Mouse (Mus musculus): ENCODE results near the gene Cobll1. TPM values are rescaled to one million over a fixed set of nuclear protein-coding genes. Genes with fewer than 3 reads are reported as not detected.
A peak's percentile ranks its signal among the peaks of the same experiment; 100 is the strongest.

The Cobll1 gene
- polyA plus RNA-seq, 1 experiment from 2014 or later: 4.3 TPM

DNA sequence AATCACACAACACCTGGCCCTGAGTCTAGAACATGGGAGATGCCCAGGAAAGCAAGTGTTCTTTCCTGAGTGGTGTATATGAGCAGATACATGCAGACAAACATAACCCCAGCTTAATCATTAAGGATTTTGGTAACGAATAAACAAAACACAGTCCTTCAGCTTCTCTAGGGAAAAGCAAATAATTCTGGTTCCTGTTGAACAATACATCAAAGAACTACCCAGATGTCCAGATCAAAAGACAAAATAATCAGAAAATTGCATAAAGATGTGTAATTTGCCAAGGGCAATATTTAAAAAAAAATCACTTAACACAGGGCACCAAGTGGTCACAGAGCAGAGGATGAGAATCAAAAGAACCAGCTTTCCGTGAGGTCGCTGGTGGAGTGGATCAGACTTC lies 115.5 kb downstream of the Cobll1 start:
- H3K4me3 ChIP-seq (replicated peaks; ENCODE audit: low read length): no peak overlapping the region
- H3K9me3 ChIP-seq (ENCODE audit: control insufficient read depth, low read length): no peaks in the 10 kb centered on the region
- DNase-seq (ENCODE audit: low spot score) (no peak), ATAC-seq (ENCODE audit: low FRiP score) (no peak)
- no peak overlapping the region for H3K4me2 ChIP-seq (replicated peaks)
- H3K36me3 ChIP-seq (replicated peaks; ENCODE audit: control insufficient read depth, insufficient read depth): no peaks in the 10 kb centered on the region
- no peak overlapping the region for H3K27ac ChIP-seq
- WGBS: 77% methylated on average over 3 of the region's 3 CpGs
- 0 out of 2 replicates have a peak, but pooled peaks cover 2% of the 10 kb centered on the region for H3K4me1 ChIP-seq (replicated peaks; ENCODE audit: control insufficient read depth, insufficient read depth, low read length)
- no peak overlapping the region for H3K9ac ChIP-seq
- no peaks in the 10 kb centered on the region for H3K27me3 ChIP-seq (ENCODE audit: control insufficient read depth, insufficient read depth, low read length)

- DNase-seq (ENCODE audit: low spot score) (peak; percentile 75), ATAC-seq (ENCODE audit: low FRiP score) (no peak)
- no peak overlapping the region for H3K4me2 ChIP-seq (replicated peaks)
- no peak overlapping the region for H3K9ac ChIP-seq
- H3K4me3 ChIP-seq (replicated peaks; ENCODE audit: low read length): no peak overlapping the region
- no peak overlapping the region for H3K27ac ChIP-seq
- H3K27me3 ChIP-seq (ENCODE audit: control insufficient read depth, insufficient read depth, low read length): no peaks in the 10 kb centered on the region
- 6% methylated on average over 1 of the region's 1 CpGs for WGBS
- no peaks in the 10 kb centered on the region for H3K36me3 ChIP-seq (replicated peaks; ENCODE audit: control insufficient read depth, insufficient read depth)
- H3K9me3 ChIP-seq (ENCODE audit: control insufficient read depth, low read length): no peaks in the 10 kb centered on the region
- no peaks in the 10 kb centered on the region for H3K4me1 ChIP-seq (replicated peaks; ENCODE audit: control insufficient read depth, insufficient read depth, low read length)
These were observed 117.8 kb downstream of the Cobll1 start for GRCm38 (mm10) chr2:65121435-65121834.

DNA sequence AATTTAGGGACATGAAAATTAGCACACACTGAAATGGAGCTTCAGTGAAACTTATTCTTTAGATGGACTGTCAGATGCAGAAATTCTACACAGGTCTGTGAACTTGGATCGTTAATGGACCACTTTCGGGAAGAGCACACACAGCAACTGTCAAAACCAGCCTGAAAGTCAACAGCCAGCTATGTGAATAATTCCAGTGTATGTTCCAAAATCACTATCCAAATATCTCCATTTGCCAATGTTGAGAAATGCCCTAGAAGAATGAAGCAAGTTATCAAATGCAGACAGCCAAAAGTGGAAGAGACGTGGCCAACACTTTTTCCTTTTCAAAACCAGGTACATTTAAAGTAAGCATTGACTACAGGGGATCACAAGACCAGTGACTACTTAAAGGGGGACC lies 118.2 kb downstream of the Cobll1 start:
- H3K4me2 ChIP-seq (replicated peaks): no peak overlapping the region
- 79% methylated on average over 3 of the region's 3 CpGs for WGBS

GRCm38 (mm10) chr2:65120112-65120511 lies 119.1 kb downstream of the Cobll1 start:
- no peak for ATAC-seq (ENCODE audit: low FRiP score)
- no peak overlapping the region for H3K9ac ChIP-seq
- no peaks in the 10 kb centered on the region for H3K4me1 ChIP-seq (replicated peaks; ENCODE audit: control insufficient read depth, insufficient read depth, low read length)
- DNase-seq (ENCODE audit: low spot score): no peak
- H3K27ac ChIP-seq: no peak overlapping the region
- WGBS: 84% methylated on average over 2 of the region's 2 CpGs
- no peak overlapping the region for H3K4me3 ChIP-seq (replicated peaks; ENCODE audit: low read length)
- no peaks in the 10 kb centered on the region for H3K9me3 ChIP-seq (ENCODE audit: control insufficient read depth, low read length)
- no peaks in the 10 kb centered on the region for H3K36me3 ChIP-seq (replicated peaks; ENCODE audit: control insufficient read depth, insufficient read depth)
- no peaks in the 10 kb centered on the region for H3K27me3 ChIP-seq (ENCODE audit: control insufficient read depth, insufficient read depth, low read length)
- no peak overlapping the region for H3K4me2 ChIP-seq (replicated peaks)

More for the DNA sequence above, 118.2 kb downstream of the Cobll1 start:
- ATAC-seq (ENCODE audit: low FRiP score) (no peak), DNase-seq (ENCODE audit: low spot score) (no peak)
- no peaks in the 10 kb centered on the region for H3K36me3 ChIP-seq (replicated peaks; ENCODE audit: control insufficient read depth, insufficient read depth)
- H3K9me3 ChIP-seq (ENCODE audit: control insufficient read depth, low read length): no peaks in the 10 kb centered on the region
- H3K9ac ChIP-seq: no peak overlapping the region
- H3K4me3 ChIP-seq (replicated peaks; ENCODE audit: low read length): no peak overlapping the region
- H3K27me3 ChIP-seq (ENCODE audit: control insufficient read depth, insufficient read depth, low read length): no peaks in the 10 kb centered on the region
- H3K27ac ChIP-seq: no peak overlapping the region
- H3K4me1 ChIP-seq (replicated peaks; ENCODE audit: control insufficient read depth, insufficient read depth, low read length): no peaks in the 10 kb centered on the region

DNA sequence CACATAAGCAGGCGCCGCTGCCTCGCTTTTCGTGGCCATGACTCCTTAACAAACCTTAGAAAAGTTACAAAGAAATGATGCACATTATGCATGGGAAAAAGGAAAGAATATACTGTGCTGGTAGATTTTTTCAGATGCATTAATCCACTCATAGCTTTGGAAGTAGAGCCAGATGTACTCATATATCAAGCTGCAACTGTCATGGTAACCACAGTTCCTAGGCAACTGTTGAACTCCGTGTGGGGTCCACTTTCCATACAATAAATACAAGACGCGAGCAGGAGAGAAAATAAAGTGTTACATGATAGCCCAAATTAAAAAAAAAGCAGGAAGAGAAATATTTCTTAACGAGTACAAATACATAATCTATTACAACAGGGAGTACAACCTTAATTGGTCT lies 119.5 kb downstream of the Cobll1 start:
- Histone ChIP-seq H3K4me1 (replicated peaks; ENCODE audit: control insufficient read depth, insufficient read depth, low read length) (no peaks in the 10 kb centered on the region), H3K27me3 (ENCODE audit: control insufficient read depth, insufficient read depth, low read length) (no peaks in the 10 kb centered on the region), H3K4me2 (replicated peaks) (no peak overlapping the region), H3K4me3 (replicated peaks; ENCODE audit: low read length) (no peak overlapping the region), H3K9ac (no peak overlapping the region), H3K9me3 (ENCODE audit: control insufficient read depth, low read length) (no peaks in the 10 kb centered on the region), H3K27ac (no peak overlapping the region), H3K36me3 (replicated peaks; ENCODE audit: control insufficient read depth, insufficient read depth) (no peaks in the 10 kb centered on the region)
- DNase-seq (ENCODE audit: low spot score) (no peak), ATAC-seq (ENCODE audit: low FRiP score) (no peak)
- WGBS: 72% methylated on average over 8 of the region's 8 CpGs

DNA sequence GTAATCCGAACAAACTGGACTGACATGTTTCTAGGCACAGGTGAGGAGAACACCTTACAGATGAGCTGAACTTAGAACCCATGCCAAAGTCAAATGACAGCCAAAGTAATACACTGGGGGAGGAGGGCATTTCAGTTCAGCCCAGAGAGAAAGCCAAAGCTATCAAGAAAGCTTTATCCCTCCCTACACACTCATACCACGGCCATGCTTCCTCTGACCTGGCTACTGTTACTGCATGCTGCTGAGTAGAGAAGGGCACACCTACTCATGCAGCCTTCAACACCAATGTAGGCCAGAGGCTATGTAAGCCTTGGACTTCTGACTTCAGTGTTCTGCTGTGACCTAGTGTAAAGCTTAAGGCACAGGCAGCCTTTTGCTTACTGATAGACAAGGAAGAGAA lies 120.1 kb downstream of the Cobll1 start:
- Histone ChIP-seq H3K9ac (no peak overlapping the region), H3K4me2 (replicated peaks) (no peak overlapping the region), H3K4me3 (replicated peaks; ENCODE audit: low read length) (no peak overlapping the region), H3K9me3 (ENCODE audit: control insufficient read depth, low read length) (no peaks in the 10 kb centered on the region), H3K27me3 (ENCODE audit: control insufficient read depth, insufficient read depth, low read length) (no peaks in the 10 kb centered on the region), H3K4me1 (replicated peaks; ENCODE audit: control insufficient read depth, insufficient read depth, low read length) (no peaks in the 10 kb centered on the region), H3K36me3 (replicated peaks; ENCODE audit: control insufficient read depth, insufficient read depth) (no peaks in the 10 kb centered on the region), H3K27ac (no peak overlapping the region)
- ATAC-seq (ENCODE audit: low FRiP score): no peak
- no peak for DNase-seq (ENCODE audit: low spot score)
- 90% methylated on average over 2 of the region's 2 CpGs for WGBS

DNA sequence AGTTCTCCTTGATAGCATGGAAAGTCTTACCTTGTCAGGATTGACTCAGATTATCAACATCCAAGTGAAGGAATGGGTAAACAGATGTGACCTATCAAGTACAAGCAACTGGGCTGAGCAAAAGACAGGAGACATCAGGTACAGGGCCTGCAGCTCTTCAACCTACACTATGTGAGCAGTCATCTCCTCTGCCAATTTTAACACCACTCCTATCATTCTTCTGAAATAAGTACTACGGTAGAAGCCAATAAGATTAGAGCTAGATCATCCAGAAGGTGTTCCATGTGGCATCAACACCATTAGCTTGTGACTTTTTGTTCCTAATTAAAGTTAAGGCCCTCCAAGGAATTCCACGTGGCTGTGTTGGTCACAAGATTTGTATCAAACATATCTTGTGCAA lies 121.3 kb downstream of the Cobll1 start:
- Histone ChIP-seq H3K27me3 (ENCODE audit: control insufficient read depth, insufficient read depth, low read length) (no peaks in the 10 kb centered on the region), H3K4me2 (replicated peaks) (no peak overlapping the region), H3K27ac (no peak overlapping the region), H3K4me1 (replicated peaks; ENCODE audit: control insufficient read depth, insufficient read depth, low read length) (no peaks in the 10 kb centered on the region), H3K9ac (no peak overlapping the region), H3K9me3 (ENCODE audit: control insufficient read depth, low read length) (no peaks in the 10 kb centered on the region), H3K4me3 (replicated peaks; ENCODE audit: low read length) (no peak overlapping the region), H3K36me3 (replicated peaks; ENCODE audit: control insufficient read depth, insufficient read depth) (no peaks in the 10 kb centered on the region)
- ATAC-seq (ENCODE audit: low FRiP score) (no peak), DNase-seq (ENCODE audit: low spot score) (no peak)
- WGBS: 81% methylated on average over 2 of the region's 2 CpGs

- no peak overlapping the region for H3K4me3 ChIP-seq (replicated peaks; ENCODE audit: low read length)
- ATAC-seq (ENCODE audit: low FRiP score): no peak
- no peak overlapping the region for H3K9ac ChIP-seq
- H3K36me3 ChIP-seq (replicated peaks; ENCODE audit: control insufficient read depth, insufficient read depth): no peaks in the 10 kb centered on the region
- H3K9me3 ChIP-seq (ENCODE audit: control insufficient read depth, low read length): no peaks in the 10 kb centered on the region
- H3K27ac ChIP-seq: no peak overlapping the region
- no peaks in the 10 kb centered on the region for H3K4me1 ChIP-seq (replicated peaks; ENCODE audit: control insufficient read depth, insufficient read depth, low read length)
- H3K4me2 ChIP-seq (replicated peaks): no peak overlapping the region
- 64% methylated on average over 2 of the region's 2 CpGs for WGBS
- no peaks in the 10 kb centered on the region for H3K27me3 ChIP-seq (ENCODE audit: control insufficient read depth, insufficient read depth, low read length)
- DNase-seq (ENCODE audit: low spot score): no peak
These were observed 122.6 kb downstream of the Cobll1 start for GRCm38 (mm10) chr2:65116428-65117125.

GRCm38 (mm10) chr2:65113191-65113590 lies 126.0 kb downstream of the Cobll1 start:
- H3K4me1 ChIP-seq (replicated peaks; ENCODE audit: control insufficient read depth, insufficient read depth, low read length): no peaks in the 10 kb centered on the region
- H3K4me2 ChIP-seq (replicated peaks): no peak overlapping the region
- H3K4me3 ChIP-seq (replicated peaks; ENCODE audit: low read length): no peak overlapping the region
- ATAC-seq (ENCODE audit: low FRiP score) (no peak), DNase-seq (ENCODE audit: low spot score) (no peak)
- H3K36me3 ChIP-seq (replicated peaks; ENCODE audit: control insufficient read depth, insufficient read depth): no peaks in the 10 kb centered on the region
- H3K27me3 ChIP-seq (ENCODE audit: control insufficient read depth, insufficient read depth, low read length): no peaks in the 10 kb centered on the region
- 84% methylated on average over 4 of the region's 4 CpGs for WGBS
- no peak overlapping the region for H3K9ac ChIP-seq
- H3K27ac ChIP-seq: no peak overlapping the region
- no peaks in the 10 kb centered on the region for H3K9me3 ChIP-seq (ENCODE audit: control insufficient read depth, low read length)

- no peaks in the 10 kb centered on the region for H3K4me1 ChIP-seq (replicated peaks; ENCODE audit: control insufficient read depth, insufficient read depth, low read length)
- H3K4me3 ChIP-seq (replicated peaks; ENCODE audit: low read length): no peak overlapping the region
- DNase-seq (ENCODE audit: low spot score) (no peak), ATAC-seq (ENCODE audit: low FRiP score) (no peak)
- no peaks in the 10 kb centered on the region for H3K27me3 ChIP-seq (ENCODE audit: control insufficient read depth, insufficient read depth, low read length)
- H3K36me3 ChIP-seq (replicated peaks; ENCODE audit: control insufficient read depth, insufficient read depth): no peaks in the 10 kb centered on the region
- H3K9ac ChIP-seq: no peak overlapping the region
- no peaks in the 10 kb centered on the region for H3K9me3 ChIP-seq (ENCODE audit: control insufficient read depth, low read length)
- 88% methylated on average over 6 of the region's 6 CpGs for WGBS
- H3K27ac ChIP-seq: no peak overlapping the region
- H3K4me2 ChIP-seq (replicated peaks): no peak overlapping the region
These were observed 134.6 kb downstream of the Cobll1 start for GRCm38 (mm10) chr2:65104569-65104968.

All from hindbrain, embryonic 14.5 days (tissue).